Mouse (Mus musculus): ENCODE results near the gene Nphp3. TPM values are rescaled to one million over a fixed set of nuclear protein-coding genes. Genes with fewer than 3 reads are reported as not detected.
A peak's percentile ranks its signal among the peaks of the same experiment; 100 is the strongest.

Gene Nphp3
- polyA plus RNA-seq, 1 experiment from 2014 or later: 3.9 TPM

GRCm38 (mm10) chr9:104051028-104051427, 48.7 kb downstream of the Nphp3 start:
- no peaks in the 10 kb centered on the region for H3K9me3 ChIP-seq (ENCODE audit: control insufficient read depth, low read length)
- H3K27ac ChIP-seq (ENCODE audit: low read length): no peak overlapping the region
- no peak overlapping the region for H3K9ac ChIP-seq (replicated peaks; ENCODE audit: low read depth, low read length)
- no peak for ATAC-seq
- H3K27me3 ChIP-seq (replicated peaks; ENCODE audit: control insufficient read depth, insufficient read depth, low read length): no peaks in the 10 kb centered on the region
- WGBS: 96% methylated on average over 6 of the region's 6 CpGs
- H3K4me2 ChIP-seq (ENCODE audit: low read length): no peak overlapping the region
- no peaks in the 10 kb centered on the region for H3K4me1 ChIP-seq (replicated peaks; ENCODE audit: control insufficient read depth, insufficient read depth, low read length)
- no peak overlapping the region for H3K4me3 ChIP-seq (replicated peaks; ENCODE audit: low read length)
- peaks cover 67% of the 10 kb centered on the region for H3K36me3 ChIP-seq (ENCODE audit: control insufficient read depth, insufficient read depth)

GRCm38 (mm10) chr9:104062430-104063243, 60.3 kb downstream of the Nphp3 start, which contains the start of gene Uba5:
TSS of gene Uba5 (minus strand) at chr9:104063134.
- WGBS: under 1% methylated on average over 58 of the region's 59 CpGs
- peaks cover 8% of the 10 kb centered on the region; the same call in 1 of the 2 replicates for H3K36me3 ChIP-seq (ENCODE audit: control insufficient read depth, insufficient read depth)
- no peaks in the 10 kb centered on the region for H3K27me3 ChIP-seq (replicated peaks; ENCODE audit: control insufficient read depth, insufficient read depth, low read length)
- H3K4me2 ChIP-seq (ENCODE audit: low read length): peak within 1 kb of the TSS; percentile 98
- H3K4me3 ChIP-seq (replicated peaks; ENCODE audit: low read length): peak within 1 kb of the TSS; percentile 86
- H3K9ac ChIP-seq (replicated peaks; ENCODE audit: low read depth, low read length): peak within 1 kb of the TSS; percentile 81
- ATAC-seq: peak; percentile 80
- no peaks in the 10 kb centered on the region for H3K9me3 ChIP-seq (ENCODE audit: control insufficient read depth, low read length)
- peak within 1 kb of the TSS; percentile 62 for H3K27ac ChIP-seq (ENCODE audit: low read length)
- peaks cover 20% of the 10 kb centered on the region for H3K4me1 ChIP-seq (replicated peaks; ENCODE audit: control insufficient read depth, insufficient read depth, low read length)

- peak within 1 kb of the TSS; percentile 62 for H3K27ac ChIP-seq (ENCODE audit: low read length)
- H3K36me3 ChIP-seq (ENCODE audit: control insufficient read depth, insufficient read depth): peaks cover 8% of the 10 kb centered on the region; the same call in 1 of the 2 replicates
- peak within 1 kb of the TSS; percentile 86 for H3K4me3 ChIP-seq (replicated peaks; ENCODE audit: low read length)
- no peaks in the 10 kb centered on the region for H3K9me3 ChIP-seq (ENCODE audit: control insufficient read depth, low read length)
- peak within 1 kb of the TSS; percentile 81 for H3K9ac ChIP-seq (replicated peaks; ENCODE audit: low read depth, low read length)
- no peaks in the 10 kb centered on the region for H3K27me3 ChIP-seq (replicated peaks; ENCODE audit: control insufficient read depth, insufficient read depth, low read length)
- WGBS: 0% methylated on average over 28 of the region's 30 CpGs
- ATAC-seq: peak; percentile 97
- H3K4me1 ChIP-seq (replicated peaks; ENCODE audit: control insufficient read depth, insufficient read depth, low read length): peaks cover 20% of the 10 kb centered on the region
- peak within 1 kb of the TSS; percentile 98 for H3K4me2 ChIP-seq (ENCODE audit: low read length)
Measured at GRCm38 (mm10) chr9:104063244-104063961, 61.1 kb downstream of the Nphp3 start, which contains the start of gene Acad11. TSS of gene Acad11 (plus strand) at chr9:104063377.

- WGBS: 46% methylated on average over 1 of the region's 1 CpGs
- H3K4me3 ChIP-seq (replicated peaks; ENCODE audit: low read length): no peak overlapping the region
- no peak overlapping the region for H3K4me2 ChIP-seq (ENCODE audit: low read length)
- H3K4me1 ChIP-seq (replicated peaks; ENCODE audit: control insufficient read depth, insufficient read depth, low read length): peaks cover 20% of the 10 kb centered on the region
- no peak overlapping the region for H3K27ac ChIP-seq (ENCODE audit: low read length)
- H3K9ac ChIP-seq (replicated peaks; ENCODE audit: low read depth, low read length): no peak overlapping the region
- H3K36me3 ChIP-seq (ENCODE audit: control insufficient read depth, insufficient read depth): peaks cover 7% of the 10 kb centered on the region; the same call in 1 of the 2 replicates
- no peaks in the 10 kb centered on the region for H3K27me3 ChIP-seq (replicated peaks; ENCODE audit: control insufficient read depth, insufficient read depth, low read length)
- no peaks in the 10 kb centered on the region for H3K9me3 ChIP-seq (ENCODE audit: control insufficient read depth, low read length)
- no peak for ATAC-seq
Measured at GRCm38 (mm10) chr9:104064571-104064970, 62.2 kb downstream of the Nphp3 start.

- H3K9ac ChIP-seq (replicated peaks; ENCODE audit: low read depth, low read length): no peak overlapping the region
- no peaks in the 10 kb centered on the region for H3K4me1 ChIP-seq (replicated peaks; ENCODE audit: control insufficient read depth, insufficient read depth, low read length)
- H3K27ac ChIP-seq (ENCODE audit: low read length): no peak overlapping the region
- no peaks in the 10 kb centered on the region for H3K9me3 ChIP-seq (ENCODE audit: control insufficient read depth, low read length)
- ATAC-seq: no peak
- WGBS: 91% methylated on average over 4 of the region's 4 CpGs
- no peaks in the 10 kb centered on the region for H3K27me3 ChIP-seq (replicated peaks; ENCODE audit: control insufficient read depth, insufficient read depth, low read length)
- H3K4me2 ChIP-seq (ENCODE audit: low read length): no peak overlapping the region
- no peak overlapping the region for H3K4me3 ChIP-seq (replicated peaks; ENCODE audit: low read length)
- H3K36me3 ChIP-seq (ENCODE audit: control insufficient read depth, insufficient read depth): no peaks in the 10 kb centered on the region
Measured at GRCm38 (mm10) chr9:104070241-104070640, 67.9 kb downstream of the Nphp3 start.

DNA sequence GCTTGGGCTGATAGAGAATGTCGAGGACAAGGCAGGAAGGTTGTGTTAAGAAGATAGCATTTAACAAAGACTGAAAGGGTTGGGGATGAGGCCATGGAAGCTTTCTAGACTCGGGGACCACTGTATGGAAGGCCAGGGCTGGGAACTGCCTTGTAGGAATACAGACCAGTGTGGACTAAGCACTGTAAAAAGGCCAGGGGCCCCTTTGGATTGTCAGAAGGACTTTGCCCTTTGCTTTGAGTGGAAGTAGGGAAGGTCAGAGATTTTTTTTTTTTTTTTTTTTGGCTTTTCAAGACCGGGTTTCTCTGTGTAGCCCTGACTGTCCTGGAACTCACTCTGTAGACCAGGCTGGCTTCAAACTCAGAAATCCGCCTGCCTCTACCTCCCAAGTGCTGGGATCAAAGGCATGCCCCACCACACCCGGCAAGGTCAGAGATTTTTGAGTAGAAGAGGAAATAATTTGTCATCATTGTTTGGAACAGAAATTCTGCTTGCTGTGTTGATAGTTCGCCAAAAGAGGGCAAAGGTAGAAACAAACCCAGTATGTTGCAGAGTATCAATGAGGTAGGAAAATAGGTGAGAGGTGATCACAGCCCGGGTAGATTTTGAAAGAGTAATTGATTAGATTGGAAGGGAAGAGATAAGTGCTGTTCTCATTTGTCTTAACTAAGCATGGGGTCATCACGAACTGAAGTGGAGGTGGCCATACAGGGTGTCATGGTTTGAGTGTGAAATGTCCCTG, 68.7 kb downstream of the Nphp3 start:
- H3K9ac ChIP-seq (replicated peaks; ENCODE audit: low read depth, low read length): no peak overlapping the region
- 81% methylated on average over 8 of the region's 8 CpGs for WGBS
- no peaks in the 10 kb centered on the region for H3K4me1 ChIP-seq (replicated peaks; ENCODE audit: control insufficient read depth, insufficient read depth, low read length)
- no peaks in the 10 kb centered on the region for H3K27me3 ChIP-seq (replicated peaks; ENCODE audit: control insufficient read depth, insufficient read depth, low read length)
- no peaks in the 10 kb centered on the region for H3K9me3 ChIP-seq (ENCODE audit: control insufficient read depth, low read length)
- H3K4me2 ChIP-seq (ENCODE audit: low read length): no peak overlapping the region
- no peak overlapping the region for H3K27ac ChIP-seq (ENCODE audit: low read length)
- no peak overlapping the region for H3K4me3 ChIP-seq (replicated peaks; ENCODE audit: low read length)
- no peaks in the 10 kb centered on the region for H3K36me3 ChIP-seq (ENCODE audit: control insufficient read depth, insufficient read depth)
- ATAC-seq: no peak

GRCm38 (mm10) chr9:104075808-104076207, 73.5 kb downstream of the Nphp3 start:
- H3K4me1 ChIP-seq (replicated peaks; ENCODE audit: control insufficient read depth, insufficient read depth, low read length): no peaks in the 10 kb centered on the region
- 63% methylated on average over 2 of the region's 2 CpGs for WGBS
- no peak overlapping the region for H3K27ac ChIP-seq (ENCODE audit: low read length)
- H3K27me3 ChIP-seq (replicated peaks; ENCODE audit: control insufficient read depth, insufficient read depth, low read length): no peaks in the 10 kb centered on the region
- no peak for ATAC-seq
- no peak overlapping the region for H3K4me2 ChIP-seq (ENCODE audit: low read length)
- no peak overlapping the region for H3K9ac ChIP-seq (replicated peaks; ENCODE audit: low read depth, low read length)
- no peaks in the 10 kb centered on the region for H3K36me3 ChIP-seq (ENCODE audit: control insufficient read depth, insufficient read depth)
- no peak overlapping the region for H3K4me3 ChIP-seq (replicated peaks; ENCODE audit: low read length)
- H3K9me3 ChIP-seq (ENCODE audit: control insufficient read depth, low read length): no peaks in the 10 kb centered on the region

- WGBS: 96% methylated on average over 1 of the region's 1 CpGs
Measured at GRCm38 (mm10) chr9:104078780-104079179, 76.4 kb downstream of the Nphp3 start.

GRCm38 (mm10) chr9:104079379-104079778, 77.0 kb downstream of the Nphp3 start:
- H3K27ac ChIP-seq (ENCODE audit: low read length): no peak overlapping the region
- no peak overlapping the region for H3K9ac ChIP-seq (replicated peaks; ENCODE audit: low read depth, low read length)
- no peak for ATAC-seq
- no peaks in the 10 kb centered on the region for H3K27me3 ChIP-seq (replicated peaks; ENCODE audit: control insufficient read depth, insufficient read depth, low read length)
- H3K36me3 ChIP-seq (ENCODE audit: control insufficient read depth, insufficient read depth): no peaks in the 10 kb centered on the region
- H3K4me2 ChIP-seq (ENCODE audit: low read length): no peak overlapping the region
- WGBS: 37% methylated on average over 5 of the region's 5 CpGs
- H3K4me1 ChIP-seq (replicated peaks; ENCODE audit: control insufficient read depth, insufficient read depth, low read length): no peaks in the 10 kb centered on the region
- H3K4me3 ChIP-seq (replicated peaks; ENCODE audit: low read length): no peak overlapping the region
- H3K9me3 ChIP-seq (ENCODE audit: control insufficient read depth, low read length): no peaks in the 10 kb centered on the region

More at GRCm38 (mm10) chr9:104078780-104079179, 76.4 kb downstream of the Nphp3 start:
- no peak for ATAC-seq
- Histone ChIP-seq H3K27me3 (replicated peaks; ENCODE audit: control insufficient read depth, insufficient read depth, low read length) (no peaks in the 10 kb centered on the region), H3K9me3 (ENCODE audit: control insufficient read depth, low read length) (no peaks in the 10 kb centered on the region), H3K36me3 (ENCODE audit: control insufficient read depth, insufficient read depth) (no peaks in the 10 kb centered on the region), H3K27ac (ENCODE audit: low read length) (no peak overlapping the region), H3K4me2 (ENCODE audit: low read length) (no peak overlapping the region), H3K4me1 (replicated peaks; ENCODE audit: control insufficient read depth, insufficient read depth, low read length) (no peaks in the 10 kb centered on the region), H3K4me3 (replicated peaks; ENCODE audit: low read length) (no peak overlapping the region), H3K9ac (replicated peaks; ENCODE audit: low read depth, low read length) (no peak overlapping the region)
